Mouse (Mus musculus): ENCODE measurements at regions not wholly inside any gene's neighbourhood (a gene's known extent, or its start where the extent isn't known, plus 50 kb on each side); places are given as distances from the start of the nearest gene placed in this dataset.

- no peak for TF ChIP-seq EP300 (IDR thresholded peaks at IDR 0.05; ENCODE audit: low read depth in 1 of 2, low read length in 2 of 2)
- no peak for TF ChIP-seq CTCF (IDR thresholded peaks at IDR 0.05 in 2 of 3, conservative IDR thresholded peaks at IDR 0.05 in 1 of 3; ENCODE audit: control insufficient read depth in 1 of 3, insufficient read depth in 1 of 3, low read depth in 2 of 3, low read length in 3 of 3, poor library complexity in 1 of 3, severe bottlenecking in 1 of 3)
- TF ChIP-seq CHD1 (IDR thresholded peaks at IDR 0.05; ENCODE audit: low read depth, low read length) = no peak
- no peak for TF ChIP-seq GABPA (IDR thresholded peaks at IDR 0.05; ENCODE audit: low read depth, low read length)
- TF ChIP-seq TAL1 (IDR thresholded peaks at IDR 0.05; ENCODE audit: low read length) = no peak
- no peak for TF ChIP-seq POLR2A (IDR thresholded peaks at IDR 0.05; ENCODE audit: control insufficient read depth in 1 of 2, insufficient read depth in 1 of 2, low read depth in 1 of 2, low read length in 2 of 2, poor library complexity in 1 of 2)
- no peak for TF ChIP-seq BHLHE40 (IDR thresholded peaks at IDR 0.05; ENCODE audit: borderline replicate concordance, low read depth, low read length)
- no peak for TF ChIP-seq E2F4 (IDR thresholded peaks at IDR 0.05; ENCODE audit: borderline replicate concordance, low read depth, low read length)
- TF ChIP-seq MAFK (IDR thresholded peaks at IDR 0.05; ENCODE audit: borderline replicate concordance, low read depth, low read length) = no peak
Observed at GRCm38 (mm10) chr2:75512422-75513170, 146.5 kb upstream of the Hnrnpa3 start.

Data from MEL (cell line).